Mouse (Mus musculus) embryonic fibroblast, embryonic 13.5 days (primary cell): ENCODE data around the gene Nmt2.

Source experiments
- CTCF ChIP-seq: IDR thresholded peaks from 2 replicates; pipeline ENCODE4 v1.5.1; 2011; ENCODE audit warnings: mild to moderate bottlenecking, control low read depth, low read length, moderate library complexity, borderline replicate concordance; ENCODE audit not compliant: insufficient read depth
- POLR2A ChIP-seq: IDR thresholded peaks from 2 replicates; pipeline ENCODE4 v1.6.1; 2011; ENCODE audit warnings: low read depth, mild to moderate bottlenecking, control low read depth, low read length, moderate library complexity

- TF ChIP-seq POLR2A (no peak), CTCF (no peak)
Measured at GRCm38 (mm10) chr2:3266466-3266865, 17.5 kb upstream of the Nmt2 start.
